Mouse (Mus musculus) midbrain, postnatal 0 days (tissue): ENCODE measurements around the gene Olfr30. TPM values are rescaled to one million over a fixed set of nuclear protein-coding genes. Genes with fewer than 3 reads are reported as not detected.

ENCODE experiments used
- ATAC-seq: fragments of 200-750 bp; cut with Nextera tagmentation; 2 replicates; pipeline ENCODE4 v1.8.0; 2017; ENCODE audit warnings: moderate number of reproducible peaks, mild to moderate bottlenecking, moderate TSS enrichment, moderate library complexity; ENCODE audit not compliant: low FRiP score
- DNase-seq: peaks from one replicate; pipeline ENCODE4 v3.0.0-alpha.2; 2015; ENCODE audit warnings: low spot score
- H3K27ac ChIP-seq: fragments of 300-500 bp; sonication (generic); 2 replicates; pipeline ENCODE4 v1.5.1; 2014; ENCODE audit warnings: low read depth, mild to moderate bottlenecking, low read length, mixed read lengths
- H3K27me3 ChIP-seq: fragments of 300-500 bp; sonication (generic); 2 replicates; pipeline ENCODE4 v1.6.1; 2014; ENCODE audit warnings: low read length, control low read depth, mixed read lengths; ENCODE audit not compliant: insufficient read depth
- H3K36me3 ChIP-seq: fragments of 300-500 bp; sonication (generic); 2 replicates; pipeline ENCODE4 v1.6.1; 2014; ENCODE audit warnings: low read length, control low read depth, mixed read lengths; ENCODE audit not compliant: insufficient read depth
- H3K4me1 ChIP-seq: fragments of 300-500 bp; sonication (generic); 2 replicates; pipeline ENCODE4 v1.6.1; 2014; ENCODE audit warnings: mild to moderate bottlenecking, control low read depth, antibody characterized with exemption, low read length, mixed read lengths; ENCODE audit not compliant: insufficient read depth
- H3K4me2 ChIP-seq: fragments of 300-500 bp; sonication (generic); 2 replicates; pipeline ENCODE4 v1.6.1; 2014; ENCODE audit warnings: low read depth, mild to moderate bottlenecking, low read length, mixed read lengths; ENCODE audit not compliant: poor library complexity, severe bottlenecking
- H3K4me3 ChIP-seq: fragments of 300-500 bp; sonication (generic); 2 replicates; pipeline ENCODE4 v1.5.1; 2014; ENCODE audit warnings: low read depth, mild to moderate bottlenecking, low read length, moderate library complexity
- H3K9ac ChIP-seq: fragments of 300-500 bp; sonication (generic); replicated peaks from 2 replicates; pipeline ENCODE4 v1.6.1; 2014; ENCODE audit warnings: mild to moderate bottlenecking, low read length, moderate library complexity, mixed read lengths; ENCODE audit not compliant: poor library complexity, severe bottlenecking
- H3K9me3 ChIP-seq: fragments of 300-500 bp; sonication (generic); 2 replicates; pipeline ENCODE4 v1.6.1; 2016; ENCODE audit warnings: low read length, control low read depth
- CTCF ChIP-seq: IDR thresholded peaks from 2 replicates; pipeline ENCODE4 v1.5.1; 2016; ENCODE audit warnings: antibody characterized with exemption, mild to moderate bottlenecking
- WGBS: fragments of 180-500 bp; shearing (Covaris S2); extraction: QIAGEN DNeasy Blood & Tissue Kit; methylation state at CpG from one replicate; pipeline ENCODE4 v1.1.7; 2014; 5-methylcytosine and 5-hydroxymethylcytosine counted together
- polyA plus RNA-seq: library from polyadenylated mRNA; unstranded; fragments of >200 nt; fragmentation: Nextera tagmentation; extraction: Ambion mirVana; gene quantifications from 2 replicates; pipeline ENCODE4 v1.2.1, GENCODE M21; 2015
- total RNA-seq: library from RNA; depleted of rRNA; stranded (reverse); fragments of >200 nt; gene quantifications from 2 replicates; pipeline ENCODE4 v1.2.3, GENCODE M21; 2014; rRNA removed

The Olfr30 gene
- total and polyA plus RNA-seq, 2 experiments from 2014 or later: not detected

- Histone ChIP-seq H3K36me3 (no peaks in the 10 kb centered on the region), H3K4me1 (no peaks in the 10 kb centered on the region), H3K4me3 (no peak overlapping the region), H3K9me3 (no peaks in the 10 kb centered on the region), H3K27me3 (no peaks in the 10 kb centered on the region), H3K4me2 (no peak overlapping the region), H3K27ac (no peak overlapping the region), H3K9ac (no peak overlapping the region)
- ATAC-seq (no peak), DNase-seq (peak; percentile 6)
- WGBS: 68% methylated on average over 3 of the region's 3 CpGs
- no peak for TF ChIP-seq CTCF
Measured at GRCm38 (mm10) chr11:58408066-58408465, 54.0 kb downstream of the Olfr30 start.

Other genes with a start within 250 kb of the Olfr30 start
- 0.09 and 0.38 TPM in 2 replicates for gene 4930438A08Rik, start 187.5 kb downstream of the Olfr30 start, total RNA-seq
- gene 4930438A08Rik, start 187.5 kb downstream of the Olfr30 start, polyA plus RNA-seq: not detected in 2 replicates
- gene Zfp692, start 155.2 kb downstream of the Olfr30 start, total RNA-seq: 24.4 and 26.0 TPM in 2 replicates
- 20.1 and 22.6 TPM in 2 replicates for gene Zfp692, start 155.2 kb downstream of the Olfr30 start, polyA plus RNA-seq
- gene Zfp672, start 131.9 kb downstream of the Olfr30 start, total RNA-seq: 38.1 and 42.1 TPM in 2 replicates
- 41.1 and 46.9 TPM in 2 replicates for gene Zfp672, start 131.9 kb downstream of the Olfr30 start, polyA plus RNA-seq
- gene Sh3bp5l, start 131.5 kb downstream of the Olfr30 start, total RNA-seq: 44.0 and 53.8 TPM in 2 replicates
- 42.4 and 46.3 TPM in 2 replicates for gene Sh3bp5l, start 131.5 kb downstream of the Olfr30 start, polyA plus RNA-seq
- gene Lypd8, start 83.2 kb downstream of the Olfr30 start, total RNA-seq: not detected in 2 replicates
- not detected in 2 replicates for gene Lypd8, start 83.2 kb downstream of the Olfr30 start, polyA plus RNA-seq
- gene 1810065E05Rik, start 41.2 kb downstream of the Olfr30 start, total RNA-seq: not detected in 2 replicates
- gene 1810065E05Rik, start 41.2 kb downstream of the Olfr30 start, polyA plus RNA-seq: not detected in 2 replicates
- not detected in 2 replicates for gene Gm12253, start 29.7 kb downstream of the Olfr30 start, total RNA-seq
- gene Gm12253, start 29.7 kb downstream of the Olfr30 start, polyA plus RNA-seq: not detected in 2 replicates
- not detected in 2 replicates for gene Lypd9, start 9.3 kb downstream of the Olfr30 start, total RNA-seq
- gene Lypd9, start 9.3 kb downstream of the Olfr30 start, polyA plus RNA-seq: not detected in 2 replicates
- not detected in 2 replicates for gene Olfr332, start 30.3 kb upstream of the Olfr30 start, total RNA-seq
- gene Olfr332, start 30.3 kb upstream of the Olfr30 start, polyA plus RNA-seq: not detected in 2 replicates
- gene Olfr331, start 40.3 kb upstream of the Olfr30 start, total RNA-seq: not detected in 2 replicates
- gene Olfr331, start 40.3 kb upstream of the Olfr30 start, polyA plus RNA-seq: not detected in 2 replicates
- gene Olfr330, start 72.6 kb upstream of the Olfr30 start, total RNA-seq: not detected in 2 replicates
- not detected in 2 replicates for gene Olfr330, start 72.6 kb upstream of the Olfr30 start, polyA plus RNA-seq
- not detected in 2 replicates for gene Olfr329-ps, start 84.2 kb upstream of the Olfr30 start, total RNA-seq
- not detected in 2 replicates for gene Olfr329-ps, start 84.2 kb upstream of the Olfr30 start, polyA plus RNA-seq
- gene Olfr328, start 93.4 kb upstream of the Olfr30 start, total RNA-seq: not detected in 2 replicates
- not detected in 2 replicates for gene Olfr328, start 93.4 kb upstream of the Olfr30 start, polyA plus RNA-seq
- gene Olfr224, start 108.3 kb upstream of the Olfr30 start, total RNA-seq: not detected in 2 replicates
- not detected in 2 replicates for gene Olfr224, start 108.3 kb upstream of the Olfr30 start, polyA plus RNA-seq
- not detected in 2 replicates for gene Olfr325, start 115.5 kb upstream of the Olfr30 start, total RNA-seq
- gene Olfr325, start 115.5 kb upstream of the Olfr30 start, polyA plus RNA-seq: not detected in 2 replicates
- 0.28 and 0.49 TPM in 2 replicates for gene Olfr324, start 132.8 kb upstream of the Olfr30 start, total RNA-seq
- 0.04 and 0.05 TPM in 2 replicates for gene Olfr324, start 132.8 kb upstream of the Olfr30 start, polyA plus RNA-seq
- gene 2210407C18Rik, start 153.8 kb upstream of the Olfr30 start, total RNA-seq: not detected in 2 replicates
- not detected in 2 replicates for gene 2210407C18Rik, start 153.8 kb upstream of the Olfr30 start, polyA plus RNA-seq
- gene Olfr323, start 168.2 kb upstream of the Olfr30 start, total RNA-seq: 0.16 TPM in 1 of 2 replicates, not detected in the other
- not detected in 2 replicates for gene Olfr323, start 168.2 kb upstream of the Olfr30 start, polyA plus RNA-seq
- gene Trim58, start 178.2 kb upstream of the Olfr30 start, total RNA-seq: 0.22 and 0.76 TPM in 2 replicates
- 0.20 and 0.38 TPM in 2 replicates for gene Trim58, start 178.2 kb upstream of the Olfr30 start, polyA plus RNA-seq
- gene Olfr322, start 196.5 kb upstream of the Olfr30 start, total RNA-seq: not detected in 2 replicates
- not detected in 2 replicates for gene Olfr322, start 196.5 kb upstream of the Olfr30 start, polyA plus RNA-seq
- not detected in 2 replicates for gene Olfr320, start 218.8 kb upstream of the Olfr30 start, total RNA-seq
- not detected in 2 replicates for gene Olfr320, start 218.8 kb upstream of the Olfr30 start, polyA plus RNA-seq
- not detected in 2 replicates for gene Olfr319, start 236.9 kb upstream of the Olfr30 start, total RNA-seq
- not detected in 2 replicates for gene Olfr319, start 236.9 kb upstream of the Olfr30 start, polyA plus RNA-seq